Mouse (Mus musculus) liver (tissue): Measurements from ENCODE around the gene Pex3.
A peak's percentile ranks its signal among the peaks of the same experiment; 100 is the strongest.

Experiments used
- DNase-seq: peaks from one replicate; pipeline ENCODE4 v3.0.0-alpha.2; 2020; ENCODE audit warnings: mixed read lengths

Gene Pex3

GRCm38 (mm10) chr10:13552646-13553497 is at the start of gene Pex3, which contains the start of gene Adat2:
Pex3 (minus strand) TSS chr10:13553142.
Adat2 (plus strand) TSS chr10:13552894.
- DNase-seq: peak; percentile 93

DNA sequence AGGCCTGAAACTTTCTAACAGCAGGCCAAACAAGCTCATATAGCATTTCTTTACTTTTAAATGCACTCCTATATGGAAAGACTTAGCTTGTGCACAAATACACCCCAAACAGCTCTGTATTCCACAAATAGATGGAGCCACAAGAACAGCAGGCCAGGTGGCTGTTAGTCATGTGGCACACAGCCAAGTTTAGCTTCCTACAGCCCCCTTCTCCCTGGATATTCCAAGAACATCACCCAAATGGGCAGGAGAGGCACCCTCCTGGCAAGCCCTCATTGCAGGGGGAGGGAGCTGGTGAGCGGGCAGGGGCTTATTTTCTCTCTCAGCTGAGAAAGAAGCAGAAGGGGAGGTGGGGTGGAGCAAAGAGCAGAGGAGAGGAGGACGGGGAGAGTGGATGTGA is 48.0 kb upstream of the Pex3 start:
- no peak for DNase-seq

DNA sequence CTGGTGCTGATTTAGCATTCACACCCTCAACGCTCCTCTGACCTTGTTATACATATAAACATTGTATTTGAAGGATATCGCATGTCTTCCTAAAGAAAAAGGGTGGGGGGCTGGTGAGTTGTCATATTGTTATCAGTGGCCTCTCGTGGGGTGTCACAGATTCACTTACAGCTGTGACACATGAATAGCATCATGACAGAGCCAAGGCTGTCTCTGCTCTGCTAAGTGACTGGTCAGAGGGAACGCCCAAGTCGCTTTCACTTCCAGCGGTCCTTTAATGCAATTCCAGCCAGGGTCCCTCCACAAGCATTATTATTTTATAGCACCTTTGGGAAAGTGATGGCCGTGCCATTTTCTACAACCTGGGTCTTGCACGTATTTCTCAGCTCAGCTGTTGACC is 44.5 kb upstream of the Pex3 start:
- no peak for DNase-seq

DNA sequence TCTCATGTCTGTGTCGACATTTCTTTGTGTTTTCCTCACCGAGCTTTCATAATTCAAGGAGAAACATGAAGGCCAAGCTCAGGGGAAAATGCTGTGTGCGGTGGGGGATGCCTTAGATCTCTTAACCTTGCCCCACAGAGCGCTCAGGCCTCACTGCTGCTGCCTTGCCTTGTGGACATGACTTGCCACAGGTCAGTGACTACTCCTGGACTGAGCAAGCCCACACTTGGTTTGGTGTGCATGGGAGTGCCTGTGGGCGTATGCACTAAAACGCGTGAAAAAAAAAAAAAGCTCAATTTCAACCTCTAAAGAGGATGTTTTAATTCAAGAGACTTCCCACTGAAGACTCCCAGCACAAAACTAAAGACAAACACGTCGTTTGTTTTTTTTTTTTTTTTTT is 43.9 kb upstream of the Pex3 start:
- DNase-seq: no peak

DNA sequence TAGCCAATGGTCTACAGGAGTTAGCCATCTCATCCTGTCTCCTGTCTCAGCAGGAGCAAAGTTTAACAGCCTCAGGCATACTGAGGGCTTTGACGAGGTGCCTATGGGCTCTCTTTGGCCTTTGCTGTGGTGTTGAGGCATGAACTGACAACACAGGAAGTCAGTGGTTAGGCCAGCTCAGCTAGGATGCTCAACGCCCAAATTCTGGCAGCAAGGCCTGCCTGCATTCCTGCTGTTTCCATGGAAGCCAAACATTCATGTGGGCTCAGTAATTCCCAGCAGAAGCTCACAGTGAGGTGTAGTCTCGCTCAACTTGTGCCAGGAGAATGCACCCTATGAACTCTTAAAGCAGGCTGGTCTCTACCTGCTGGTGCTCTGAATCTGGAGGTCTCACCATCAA is 43.1 kb upstream of the Pex3 start:
- DNase-seq: no peak

DNA sequence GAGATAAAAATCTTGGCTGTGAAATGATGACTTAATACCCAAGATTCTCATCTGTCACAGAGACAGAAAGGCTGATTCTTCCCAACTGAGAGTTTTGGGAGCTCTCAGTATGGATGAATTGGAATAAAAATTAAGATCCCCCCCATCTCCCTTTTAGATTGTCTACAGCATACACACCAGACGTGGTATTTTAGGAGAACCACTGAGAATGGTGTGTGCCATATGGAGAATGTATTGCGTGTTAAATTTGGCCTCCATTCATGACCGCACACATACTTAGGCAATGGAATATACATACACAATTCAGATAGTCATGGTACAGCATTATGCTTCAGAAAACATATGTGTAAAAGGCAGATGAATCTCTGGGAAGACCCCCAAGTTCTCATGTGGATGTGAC is 40.6 kb upstream of the Pex3 start:
- no peak for DNase-seq

DNA sequence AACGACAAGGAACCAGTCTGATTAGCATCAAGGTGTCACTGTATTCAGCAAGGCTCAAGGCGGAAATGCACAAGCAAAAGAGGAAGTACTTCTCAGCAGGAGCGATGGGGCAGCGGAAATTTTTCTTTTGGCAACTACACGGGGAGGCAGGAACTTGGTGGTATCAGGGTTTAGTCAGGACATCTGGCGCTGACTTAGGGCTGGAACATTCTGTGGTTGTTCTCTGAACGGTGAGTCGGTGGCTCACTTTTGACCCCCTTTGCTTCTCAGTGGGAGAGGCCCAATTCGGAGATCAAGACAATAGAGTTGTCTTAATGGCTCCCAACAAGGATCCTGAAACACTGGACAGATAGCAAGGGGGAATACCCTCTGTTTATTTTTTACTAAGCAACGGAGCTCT is 39.3 kb upstream of the Pex3 start:
- DNase-seq: no peak

DNA sequence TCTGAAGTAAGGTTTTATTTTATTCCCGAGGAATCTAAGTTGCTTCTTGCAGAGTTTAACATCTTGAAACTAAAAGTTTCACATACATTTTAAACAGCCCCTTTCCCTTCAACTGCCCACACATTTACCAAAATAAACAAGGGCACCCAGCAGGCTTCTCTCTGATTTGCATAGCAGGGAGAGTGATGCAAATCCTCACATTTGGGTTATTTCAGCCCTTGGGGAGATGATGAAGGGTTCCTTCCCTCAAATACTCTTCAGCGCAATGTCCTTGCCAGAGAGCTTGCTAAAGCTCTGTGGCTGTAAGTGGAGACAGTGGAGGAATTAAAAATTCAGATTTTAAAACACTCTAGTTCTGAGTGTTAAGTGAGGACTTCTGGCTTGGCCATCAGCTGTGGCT is 35.0 kb upstream of the Pex3 start:
- no peak for DNase-seq

GRCm38 (mm10) chr10:13577123-13577522 is 24.2 kb upstream of the Pex3 start:
- no peak for DNase-seq

DNA sequence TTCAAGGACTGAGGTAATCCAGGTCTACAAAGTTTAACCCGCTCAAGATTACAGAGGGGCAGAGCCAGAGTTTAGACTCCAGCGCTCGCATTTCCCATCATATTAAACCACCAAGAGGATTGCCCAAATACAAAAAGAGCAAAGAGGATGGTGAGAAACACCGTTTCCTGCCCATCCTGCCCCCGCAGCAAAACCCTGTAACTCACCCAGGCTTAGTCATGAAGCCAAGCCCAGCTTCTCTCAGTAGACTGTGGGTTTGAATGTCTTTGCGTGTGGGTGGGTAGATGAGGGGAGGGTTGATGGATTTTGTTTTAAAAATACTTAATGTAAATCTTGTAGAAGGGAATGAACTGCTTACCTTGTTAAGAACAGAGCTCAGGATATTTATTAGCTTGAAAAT is 19.5 kb upstream of the Pex3 start:
- DNase-seq: no peak

DNA sequence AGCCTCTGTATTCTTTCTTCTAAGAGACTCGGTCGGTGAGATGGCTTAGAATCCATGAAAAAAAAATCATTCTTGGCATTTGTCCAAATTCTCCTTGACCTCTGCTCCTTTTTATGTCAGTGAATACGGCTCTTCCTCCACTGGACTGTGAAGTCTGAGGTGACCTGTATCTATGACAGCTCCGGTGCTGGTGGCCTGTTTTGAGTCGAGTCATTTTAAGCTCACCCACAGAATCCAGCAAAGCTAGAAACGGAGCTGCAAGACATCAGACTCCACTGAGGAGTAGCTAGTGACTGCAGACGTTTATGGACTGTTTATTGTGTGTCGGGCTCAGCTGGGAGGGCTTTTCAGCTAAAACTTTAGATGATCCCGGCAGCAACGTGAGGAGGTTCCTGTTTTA is 19.1 kb upstream of the Pex3 start:
- DNase-seq: no peak

DNA sequence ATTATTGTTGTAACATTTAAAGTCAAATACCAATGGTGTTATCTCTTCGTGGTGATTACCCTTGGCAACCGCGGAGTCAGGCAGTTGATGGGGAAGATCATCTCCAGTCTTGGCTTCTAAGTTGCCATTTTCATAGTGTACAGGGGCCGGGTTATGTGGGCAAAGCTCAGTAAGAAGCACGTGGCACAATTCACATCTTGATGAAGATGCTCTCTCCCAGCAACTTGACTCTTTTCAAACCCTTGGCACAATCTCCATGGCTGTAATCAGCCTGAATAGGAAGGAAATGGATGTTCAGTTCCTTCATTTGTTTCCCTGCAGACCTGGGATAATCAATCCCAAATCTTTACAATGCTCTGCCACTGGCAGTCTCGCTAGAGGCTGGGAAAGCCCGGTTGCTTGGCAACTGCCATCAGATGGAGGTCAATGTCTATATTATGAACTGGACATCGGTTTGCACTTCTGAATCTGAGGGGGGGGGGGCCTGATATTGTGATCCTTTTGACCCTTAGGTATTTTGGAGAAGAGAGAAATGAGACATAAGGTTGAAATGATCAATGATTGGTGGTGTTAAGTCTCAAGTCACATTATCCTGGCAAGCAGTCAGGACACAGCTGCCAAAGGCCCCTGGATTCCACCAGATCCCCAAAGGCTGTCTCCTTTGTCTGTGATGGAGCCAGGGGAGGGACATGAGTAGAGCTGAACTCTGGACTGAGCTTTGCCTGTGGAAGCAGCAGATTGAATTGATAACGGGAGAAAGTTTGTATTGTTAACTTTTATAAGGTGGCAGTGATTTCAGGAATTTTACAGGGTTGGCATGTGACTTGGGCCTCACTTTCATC is 18.0 kb upstream of the Pex3 start:
- DNase-seq: no peak

DNA sequence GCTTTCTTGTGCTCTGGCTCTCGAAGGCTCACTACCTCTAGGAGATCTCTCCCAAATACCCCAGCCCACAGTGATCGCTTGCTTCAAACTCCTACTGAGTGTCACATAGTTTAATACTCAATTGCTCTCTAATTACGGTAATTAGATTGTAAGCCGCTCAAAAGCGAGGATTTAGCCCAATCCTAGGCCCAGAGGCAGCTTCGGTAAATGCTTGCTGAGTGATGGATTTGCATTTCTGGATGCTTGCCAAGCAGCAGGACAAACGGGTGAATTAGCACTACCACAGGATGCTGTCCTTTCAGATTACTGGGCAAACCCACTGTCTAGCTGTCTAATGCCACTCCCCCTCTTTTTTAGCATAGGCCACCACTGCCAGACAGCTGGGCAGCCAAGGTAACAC is 16.9 kb upstream of the Pex3 start:
- DNase-seq: no peak

- no peak for DNase-seq
These were observed 13.5 kb upstream of the Pex3 start for GRCm38 (mm10) chr10:13566393-13566792.

DNA sequence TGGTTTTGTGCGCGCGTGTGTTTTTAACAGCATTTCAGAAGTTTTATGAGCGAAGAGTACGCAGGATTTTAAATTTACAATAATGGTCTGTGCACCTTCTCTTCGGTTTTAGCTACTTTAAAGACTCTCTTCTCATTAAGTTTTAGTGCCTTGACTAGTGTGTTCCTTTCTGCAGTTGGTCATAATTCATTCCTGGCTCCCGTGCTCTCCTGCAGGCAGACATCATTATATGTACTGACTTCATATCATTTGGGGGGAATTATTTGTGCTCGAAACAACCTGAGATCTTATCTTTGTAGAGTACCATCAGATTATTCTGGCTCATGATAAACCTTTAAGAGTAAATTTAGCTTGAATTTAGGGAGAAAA is 12.1 kb upstream of the Pex3 start:
- DNase-seq: no peak

- DNase-seq: peak; percentile 63
These were observed 11.6 kb upstream of the Pex3 start for GRCm38 (mm10) chr10:13564364-13565079.

DNA sequence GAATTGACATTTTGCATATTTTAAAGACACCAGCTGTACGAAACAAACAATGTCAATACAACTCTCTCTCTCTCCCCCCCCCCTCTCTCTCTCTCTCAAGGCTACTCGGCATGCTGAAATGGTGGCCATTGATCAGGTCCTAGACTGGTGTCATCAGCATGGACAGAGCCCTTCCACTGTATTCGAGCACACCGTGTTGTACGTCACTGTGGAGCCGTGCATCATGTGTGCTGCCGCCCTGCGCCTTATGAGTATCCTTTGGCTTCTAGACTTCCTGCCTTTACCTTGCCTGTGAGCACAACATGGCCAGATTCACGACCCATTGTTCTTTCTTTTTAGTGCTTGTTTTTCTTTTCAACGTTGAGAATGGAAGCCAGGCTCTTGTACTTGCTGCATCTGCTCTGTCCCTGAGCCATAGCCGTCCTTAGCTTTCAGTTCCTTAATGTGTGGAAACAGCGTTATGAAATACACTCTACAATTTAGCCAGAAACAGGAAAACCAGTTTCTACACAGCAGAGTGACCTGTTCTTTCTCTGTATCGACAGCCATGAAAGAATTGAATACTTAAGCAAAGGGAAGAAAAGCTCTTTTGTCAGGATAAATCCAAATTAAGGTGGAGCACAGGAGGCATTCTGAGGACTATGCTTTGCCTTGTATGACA is 7.2 kb upstream of the Pex3 start:
- no peak for DNase-seq

GRCm38 (mm10) chr10:13554316-13554715 is 1.4 kb upstream of the Pex3 start:
- DNase-seq: no peak

GRCm38 (mm10) chr10:13553498-13553985 is 600 bp upstream of the Pex3 start:
- no peak for DNase-seq

DNA sequence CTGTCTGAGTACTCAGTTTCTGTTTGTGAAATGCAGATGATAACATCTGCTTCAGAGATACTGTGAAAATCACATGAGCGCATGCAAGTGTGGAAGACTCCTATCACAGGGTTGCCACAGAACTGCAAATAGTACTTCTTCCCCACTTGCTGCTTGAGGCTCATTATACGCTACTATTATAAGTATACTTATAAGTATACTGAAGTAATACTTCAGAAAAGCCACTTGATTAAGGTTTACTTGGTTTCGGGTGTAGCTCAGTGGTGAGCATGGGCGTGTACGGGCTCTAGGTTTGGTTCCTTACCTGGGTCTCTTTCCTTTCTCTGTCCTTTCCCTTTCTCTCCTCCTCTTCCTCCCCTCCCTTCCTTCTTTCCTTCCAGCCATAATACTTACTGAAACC is 11.2 kb downstream of the Pex3 start:
- DNase-seq: no peak

DNA sequence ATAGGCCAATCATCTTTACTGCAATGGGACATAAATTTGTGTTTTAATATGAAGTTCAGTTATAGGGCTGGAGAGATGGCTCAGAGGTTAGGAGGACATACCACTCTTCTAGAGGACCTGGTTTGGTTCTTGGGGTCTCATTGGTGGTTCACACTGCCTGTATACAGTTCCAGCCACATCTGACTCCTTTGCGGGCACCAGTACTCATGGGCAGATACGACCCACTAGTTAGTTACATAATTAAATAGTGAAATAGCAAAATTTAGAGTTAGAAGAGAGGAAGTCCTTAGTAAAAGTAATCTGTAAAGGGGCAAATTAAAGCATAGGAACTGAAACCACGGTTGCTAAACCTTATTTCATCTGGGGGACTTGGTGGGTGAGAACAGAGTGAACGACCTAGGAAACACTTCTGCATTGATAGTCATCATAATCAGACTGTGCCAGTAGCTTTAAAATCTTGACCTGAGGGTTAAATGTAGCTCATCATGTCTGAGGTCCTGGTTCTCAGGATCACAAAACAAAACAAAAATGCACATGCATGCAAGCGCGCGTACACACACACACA is 13.1 kb downstream of the Pex3 start:
- no peak for DNase-seq

GRCm38 (mm10) chr10:13536706-13537105 is 16.2 kb downstream of the Pex3 start:
- no peak for DNase-seq
